In the genomic region with DNA sequence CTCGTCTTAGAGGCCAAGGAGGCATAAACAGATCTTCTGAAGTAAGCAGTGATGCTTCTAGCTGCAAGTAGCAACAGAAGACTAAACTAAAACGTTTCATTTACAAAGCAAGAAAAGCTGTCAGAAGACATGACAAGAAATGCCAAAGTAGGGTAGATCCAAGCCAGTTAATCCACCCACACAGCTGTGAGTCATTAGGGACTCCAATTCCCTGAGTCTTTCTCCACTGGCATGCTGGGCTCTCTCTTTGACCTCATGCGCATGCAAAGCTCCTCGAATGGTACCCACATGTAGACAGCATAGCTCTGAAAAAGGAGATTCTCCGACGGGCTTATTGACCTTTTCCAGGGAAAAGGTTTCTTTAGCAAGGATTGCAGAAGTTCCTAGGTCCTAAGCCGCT, we compare ENCODE assay signal across 31 mouse cellular contexts. TPM values are rescaled to one million over a fixed set of nuclear protein-coding genes. Genes with fewer than 3 reads are reported as not detected.
"Had no signal": no experiment of that assay in that cellular context is flagged by ENCODE, and none has a peak within 500 bp of the region (broad histone marks: within the 10 kb centered on the region; RNA-seq: fewer than 3 reads in every experiment).

No protein-coding gene starts in this region.

- H3K4me1 ChIP-seq: liver, embryonic 13.5 days; midbrain, embryonic 13.5 days; neural tube, embryonic 13.5 days had no signal

- H3K9ac ChIP-seq: liver, embryonic 13.5 days; midbrain, embryonic 13.5 days; neural tube, embryonic 13.5 days had no signal

- H3K4me2 ChIP-seq: liver, embryonic 13.5 days; midbrain, embryonic 13.5 days; neural tube, embryonic 13.5 days had no signal

- H3K9me3 ChIP-seq: liver, embryonic 13.5 days; midbrain, embryonic 13.5 days; neural tube, embryonic 13.5 days had no signal

- ATAC-seq: midbrain, embryonic 13.5 days; midbrain, embryonic 16.5 days had no signal

- H3K36me3 ChIP-seq: liver, embryonic 13.5 days; midbrain, embryonic 13.5 days; neural tube, embryonic 13.5 days had no signal

- H3K27ac ChIP-seq: left cerebral cortex, adult 2 months; liver, embryonic 13.5 days; midbrain, embryonic 13.5 days; neural tube, embryonic 13.5 days; stomach, postnatal 0 days had no signal

- H3K4me3 ChIP-seq: left cerebral cortex, adult 2 months; liver, embryonic 13.5 days; midbrain, embryonic 13.5 days; myocyte; neural tube, embryonic 13.5 days had no signal

- H3K27me3 ChIP-seq: liver, embryonic 13.5 days; midbrain, embryonic 13.5 days; neural tube, embryonic 13.5 days had no signal

- DNase-seq: kidney, postnatal 10 days; kidney, postnatal 36 days; layer of hippocampus, postnatal 36 days; liver, embryonic 13.5 days; lung, adult 2 months; lung, postnatal 14 days; lung, postnatal 4 days; right cerebral cortex, adult 18-20 months; right cerebral cortex, postnatal 14 days; right cerebral cortex, postnatal 4 days; thymus, adult 2 months; thymus, postnatal 14 days; thymus, postnatal 4 days had no signal

RNA-seq across cellular contexts. Expression of gene Serpinb11, which starts 5.0 kb away (rescaled TPM):
- total RNA-seq: layer of hippocampus, adult 8-10 months; layer of hippocampus, postnatal 10 days; layer of hippocampus, postnatal 36 days; left cerebral cortex, adult 2 months; left cerebral cortex, postnatal 10 days; left cerebral cortex, postnatal 36 days; liver, adult 2 months; megakaryocyte progenitor cell, adult 5-6 weeks; monocyte, adult 5-6 weeks had no signal
- polyA plus RNA-seq: kidney, embryonic 14.5 days; limb, embryonic 11.5 days; liver, adult 2 months; liver, embryonic 13.5 days; liver, embryonic 16.5 days; midbrain, embryonic 13.5 days; midbrain, embryonic 16.5 days; myocyte; neural tube, embryonic 13.5 days; stomach, embryonic 14.5 days had no signal

RNA-seq across cellular contexts. Expression of gene Serpinb7, which starts 33.5 kb away (rescaled TPM):
- total RNA-seq: layer of hippocampus, postnatal 10 days; layer of hippocampus, postnatal 36 days; left cerebral cortex, adult 2 months; left cerebral cortex, postnatal 36 days; megakaryocyte progenitor cell, adult 5-6 weeks; monocyte, adult 5-6 weeks had no signal
- polyA plus RNA-seq: kidney, embryonic 14.5 days; limb, embryonic 11.5 days; liver, adult 2 months; liver, embryonic 13.5 days; liver, embryonic 16.5 days; lung, embryonic 16.5 days; midbrain, embryonic 13.5 days; midbrain, embryonic 16.5 days; neural tube, embryonic 13.5 days; stomach, embryonic 14.5 days had no signal
